Mouse (Mus musculus) brown adipose tissue, adult 24 weeks (tissue): ENCODE measurements around the gene Gm45623. TPM values are rescaled to one million over a fixed set of nuclear protein-coding genes. Genes with fewer than 3 reads are reported as not detected.

Experiments used
- H3K27ac ChIP-seq: fragments of 200-500 bp; replicated peaks from 2 replicates; pipeline ENCODE4 v1.5.1; 2012; ENCODE audit warnings: low read depth, mild to moderate bottlenecking, low read length
- H3K4me1 ChIP-seq: fragments of 200-500 bp; 2 replicates; pipeline ENCODE4 v1.6.1; 2012; ENCODE audit warnings: low read length, mixed read lengths; ENCODE audit not compliant: control insufficient read depth, insufficient read depth, insufficient read length
- H3K4me3 ChIP-seq: fragments of 200-500 bp; 2 replicates; pipeline ENCODE4 v1.5.1; 2012; ENCODE audit warnings: low read depth, mild to moderate bottlenecking, low read length, moderate library complexity; ENCODE audit not compliant: insufficient read depth
- polyA plus RNA-seq: library from polyadenylated mRNA; stranded (reverse); fragments of >200 nt; gene quantifications from 2 replicates; pipeline ENCODE4 v1.2.4, GENCODE M21; 2012; ENCODE audit not compliant: missing spikeins, insufficient read depth, insufficient read length

Gm45623 gene
- polyA plus RNA-seq, 1 experiment: not detected

GRCm38 (mm10) chr13:56766211-56766610 lies 12.6 kb upstream of the Gm45623 start:
- Histone ChIP-seq H3K4me1 (0 out of 2 replicates have a peak, but pooled peaks cover 2% of the 10 kb centered on the region), H3K4me3 (no peak overlapping the region), H3K27ac (no peak overlapping the region)

- Histone ChIP-seq H3K4me1 (0 out of 2 replicates have a peak, but pooled peaks cover 2% of the 10 kb centered on the region), H3K4me3 (peak overlapping the region; percentile 37), H3K27ac (no peak overlapping the region)
Measured at GRCm38 (mm10) chr13:56765284-56766032, 11.8 kb upstream of the Gm45623 start.

GRCm38 (mm10) chr13:56762446-56763229 lies 9.0 kb upstream of the Gm45623 start:
- 0 out of 2 replicates have a peak, but pooled peaks cover 2% of the 10 kb centered on the region for H3K4me1 ChIP-seq
- no peak overlapping the region for H3K4me3 ChIP-seq
- no peak overlapping the region for H3K27ac ChIP-seq

GRCm38 (mm10) chr13:56758492-56758891 lies 4.9 kb upstream of the Gm45623 start:
- H3K4me1 ChIP-seq: no peaks in the 10 kb centered on the region
- no peak overlapping the region for H3K4me3 ChIP-seq
- H3K27ac ChIP-seq: no peak overlapping the region

- Histone ChIP-seq H3K27ac (no peak overlapping the region), H3K4me1 (no peaks in the 10 kb centered on the region), H3K4me3 (no peak overlapping the region)
Measured at GRCm38 (mm10) chr13:56757201-56757600, 3.6 kb upstream of the Gm45623 start.

- Histone ChIP-seq H3K27ac (no peak overlapping the region), H3K4me1 (no peaks in the 10 kb centered on the region), H3K4me3 (no peak overlapping the region)
Measured at GRCm38 (mm10) chr13:56755871-56756270, 2.2 kb upstream of the Gm45623 start.

GRCm38 (mm10) chr13:56752474-56753191 lies 994 bp downstream of the Gm45623 start:
- Histone ChIP-seq H3K27ac (no peak overlapping the region), H3K4me3 (peak overlapping the region; percentile 9), H3K4me1 (no peaks in the 10 kb centered on the region)

GRCm38 (mm10) chr13:56751774-56752173 lies 1.9 kb downstream of the Gm45623 start:
- no peaks in the 10 kb centered on the region for H3K4me1 ChIP-seq
- H3K4me3 ChIP-seq: no peak overlapping the region
- no peak overlapping the region for H3K27ac ChIP-seq

- Histone ChIP-seq H3K27ac (no peak overlapping the region), H3K4me1 (no peaks in the 10 kb centered on the region), H3K4me3 (no peak overlapping the region)
Measured at GRCm38 (mm10) chr13:56749377-56749776, 4.2 kb downstream of the Gm45623 start.

GRCm38 (mm10) chr13:56747554-56747953 lies 6.1 kb downstream of the Gm45623 start:
- no peak overlapping the region for H3K4me3 ChIP-seq
- H3K27ac ChIP-seq: no peak overlapping the region
- no peaks in the 10 kb centered on the region for H3K4me1 ChIP-seq

- Histone ChIP-seq H3K4me3 (no peak overlapping the region), H3K27ac (no peak overlapping the region), H3K4me1 (no peaks in the 10 kb centered on the region)
Measured at GRCm38 (mm10) chr13:56746739-56747532, 6.7 kb downstream of the Gm45623 start.

GRCm38 (mm10) chr13:56742325-56742901 lies 11.2 kb downstream of the Gm45623 start:
- no peaks in the 10 kb centered on the region for H3K4me1 ChIP-seq
- no peak overlapping the region for H3K4me3 ChIP-seq
- no peak overlapping the region for H3K27ac ChIP-seq

GRCm38 (mm10) chr13:56741691-56742090 lies 11.9 kb downstream of the Gm45623 start:
- H3K4me1 ChIP-seq: no peaks in the 10 kb centered on the region
- no peak overlapping the region for H3K27ac ChIP-seq
- no peak overlapping the region for H3K4me3 ChIP-seq

GRCm38 (mm10) chr13:56740496-56740895 lies 13.1 kb downstream of the Gm45623 start:
- no peak overlapping the region for H3K4me3 ChIP-seq
- no peaks in the 10 kb centered on the region for H3K4me1 ChIP-seq
- no peak overlapping the region for H3K27ac ChIP-seq
